Mouse (Mus musculus): Measurements from ENCODE around the gene Acr. TPM values are rescaled to one million over a fixed set of nuclear protein-coding genes. Genes with fewer than 3 reads are reported as not detected.

Acr gene
- polyA plus RNA-seq (2012; fragmentation: generic; extraction: Trizol), result not detected
- long read RNA-seq, experiment 1, result 0 reads
- long read RNA-seq, experiment 2, result 0 reads

DNA sequence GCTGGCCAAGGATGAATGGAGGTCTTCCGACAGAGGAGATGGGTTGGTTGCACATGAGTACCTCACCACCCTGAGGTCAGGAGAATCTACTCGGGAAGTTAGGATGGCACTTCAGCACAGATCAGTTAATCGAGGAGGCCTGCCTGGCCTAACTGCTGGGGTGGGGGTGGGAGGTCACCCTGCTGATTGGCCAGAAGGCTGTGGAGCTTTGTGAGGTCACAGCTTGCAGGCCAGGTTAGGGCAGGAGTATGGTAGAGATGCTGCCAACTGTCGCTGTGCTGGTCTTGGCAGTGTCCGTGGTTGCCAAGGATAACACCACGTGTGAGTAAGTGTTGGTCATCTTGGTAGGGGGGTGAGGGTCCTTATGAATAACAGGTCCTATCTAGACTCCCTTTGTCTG lies at the start of gene Acr:
Acr (plus strand) TSS at position 213 of the 400 bp plus-strand sequence.
- Histone ChIP-seq H3K27me3 (ENCODE audit: control insufficient read depth, insufficient read depth, insufficient read length) (peaks cover 42% of the 10 kb centered on the region), H3K79me3 (ENCODE audit: low read depth) (no peaks in the 10 kb centered on the region), H3K36me3 (ENCODE audit: control insufficient read depth, insufficient read depth) (no peaks in the 10 kb centered on the region), H3K79me2 (ENCODE audit: control insufficient read depth, insufficient read depth) (no peaks in the 10 kb centered on the region), H3K4me3 (ENCODE audit: insufficient read depth, poor library complexity, severe bottlenecking) (no peak within 1 kb of the TSS), H3ac (ENCODE audit: control insufficient read depth, insufficient read length, low read depth) (no peak within 1 kb of the TSS)
- TF ChIP-seq USF1 (IDR thresholded peaks at IDR 0.05; ENCODE audit: low read depth), result no peak
- no peak for TF ChIP-seq CTCF (IDR thresholded peaks at IDR 0.05; ENCODE audit: control insufficient read depth, insufficient read depth, insufficient read length)

DNA sequence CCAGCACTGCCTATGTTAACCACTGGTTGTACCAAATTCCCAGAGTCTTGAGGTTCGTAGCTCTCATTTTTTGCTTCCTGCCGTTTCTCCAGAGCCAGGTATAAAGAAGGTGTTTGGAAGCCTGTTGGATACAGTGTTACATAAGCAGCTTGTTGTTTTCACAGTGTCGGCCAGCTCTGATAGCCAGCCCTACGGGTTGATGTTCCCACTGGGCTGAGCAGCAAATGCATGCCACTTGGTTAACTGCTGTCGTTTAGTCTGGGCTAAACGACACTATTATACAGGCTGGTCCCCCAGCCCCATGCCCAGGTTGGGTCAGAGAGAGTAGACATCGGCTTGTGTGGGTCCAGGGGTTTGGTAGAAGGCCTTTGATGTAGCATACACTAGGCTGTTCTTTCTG lies 46.2 kb upstream of the Acr start:
- Histone ChIP-seq H3K79me3 (ENCODE audit: low read depth) (no peaks in the 10 kb centered on the region), H3K27me3 (ENCODE audit: control insufficient read depth, insufficient read depth, insufficient read length) (peaks cover 43% of the 10 kb centered on the region), H3ac (ENCODE audit: control insufficient read depth, insufficient read length, low read depth) (no peak overlapping the region), H3K36me3 (ENCODE audit: control insufficient read depth, insufficient read depth) (no peaks in the 10 kb centered on the region), H3K79me2 (ENCODE audit: control insufficient read depth, insufficient read depth) (no peaks in the 10 kb centered on the region), H3K4me3 (ENCODE audit: insufficient read depth, poor library complexity, severe bottlenecking) (no peak overlapping the region)
- TF ChIP-seq MYOD1 (IDR thresholded peaks at IDR 0.05; ENCODE audit: control insufficient read depth, insufficient read length, low read depth) (no peak), CTCF (IDR thresholded peaks at IDR 0.05; ENCODE audit: control insufficient read depth, insufficient read depth, insufficient read length) (no peak), FOSL1 (IDR thresholded peaks at IDR 0.05; ENCODE audit: insufficient read depth, low read length, poor library complexity, severe bottlenecking) (no peak), MAX (IDR thresholded peaks at IDR 0.05) (no peak), MYOG (IDR thresholded peaks at IDR 0.05; ENCODE audit: control insufficient read depth, extremely low read depth, insufficient read length) (no peak), USF1 (IDR thresholded peaks at IDR 0.05; ENCODE audit: low read depth) (no peak), CEBPB (IDR thresholded peaks at IDR 0.05; ENCODE audit: low read depth) (no peak)

DNA sequence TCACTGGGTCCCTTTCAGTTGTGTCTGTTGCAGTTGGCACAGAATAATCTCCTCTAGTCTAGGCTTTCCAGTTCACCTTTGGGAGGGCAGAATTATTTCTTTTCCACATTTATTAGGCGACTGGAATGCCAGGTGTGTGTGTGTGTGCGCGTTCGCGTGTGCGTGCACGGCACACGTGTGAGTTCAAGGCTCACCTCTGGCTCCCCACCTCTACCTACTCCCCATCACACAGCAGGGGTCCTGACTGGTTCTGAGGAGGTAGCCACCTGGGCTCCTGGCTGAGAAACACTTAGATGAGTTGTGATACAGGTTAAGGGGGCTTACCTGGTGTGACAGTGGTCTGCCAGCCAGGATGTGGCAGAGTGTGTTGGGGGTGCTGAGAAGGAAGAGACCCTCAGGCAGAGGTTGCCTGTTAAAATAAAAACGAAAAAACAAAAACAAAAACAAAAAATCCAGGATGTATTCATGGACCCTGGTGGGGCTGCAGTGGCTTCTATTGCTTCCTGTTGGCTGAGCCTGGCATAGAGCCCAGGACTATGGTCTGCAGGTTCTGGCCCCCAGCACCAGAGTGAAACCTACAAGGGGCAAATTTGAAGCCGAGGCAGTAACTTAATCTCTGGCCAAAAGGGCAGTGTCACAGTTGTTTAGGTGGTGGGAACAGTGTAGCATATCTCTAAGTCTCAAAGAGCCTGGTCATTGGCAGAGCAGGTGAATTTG lies 45.4 kb upstream of the Acr start:
- no peak overlapping the region for H3K4me3 ChIP-seq (ENCODE audit: insufficient read depth, poor library complexity, severe bottlenecking)
- H3K36me3 ChIP-seq (ENCODE audit: control insufficient read depth, insufficient read depth), result no peaks in the 10 kb centered on the region
- peaks cover 41% of the 10 kb centered on the region for H3K27me3 ChIP-seq (ENCODE audit: control insufficient read depth, insufficient read depth, insufficient read length)
- no peaks in the 10 kb centered on the region for H3K79me2 ChIP-seq (ENCODE audit: control insufficient read depth, insufficient read depth)
- TF ChIP-seq CTCF (IDR thresholded peaks at IDR 0.05; ENCODE audit: control insufficient read depth, insufficient read depth, insufficient read length), result no peak
- TF ChIP-seq MYOG (IDR thresholded peaks at IDR 0.05; ENCODE audit: control insufficient read depth, extremely low read depth, insufficient read length), result no peak
- TF ChIP-seq FOSL1 (IDR thresholded peaks at IDR 0.05; ENCODE audit: insufficient read depth, low read length, poor library complexity, severe bottlenecking), result no peak
- TF ChIP-seq USF1 (IDR thresholded peaks at IDR 0.05; ENCODE audit: low read depth), result no peak
- TF ChIP-seq MAX (IDR thresholded peaks at IDR 0.05), result no peak
- TF ChIP-seq CEBPB (IDR thresholded peaks at IDR 0.05; ENCODE audit: low read depth), result no peak
- TF ChIP-seq MYOD1 (IDR thresholded peaks at IDR 0.05; ENCODE audit: control insufficient read depth, insufficient read length, low read depth), result no peak
- H3K79me3 ChIP-seq (ENCODE audit: low read depth), result no peaks in the 10 kb centered on the region
- H3ac ChIP-seq (ENCODE audit: control insufficient read depth, insufficient read length, low read depth), result no peak overlapping the region

DNA sequence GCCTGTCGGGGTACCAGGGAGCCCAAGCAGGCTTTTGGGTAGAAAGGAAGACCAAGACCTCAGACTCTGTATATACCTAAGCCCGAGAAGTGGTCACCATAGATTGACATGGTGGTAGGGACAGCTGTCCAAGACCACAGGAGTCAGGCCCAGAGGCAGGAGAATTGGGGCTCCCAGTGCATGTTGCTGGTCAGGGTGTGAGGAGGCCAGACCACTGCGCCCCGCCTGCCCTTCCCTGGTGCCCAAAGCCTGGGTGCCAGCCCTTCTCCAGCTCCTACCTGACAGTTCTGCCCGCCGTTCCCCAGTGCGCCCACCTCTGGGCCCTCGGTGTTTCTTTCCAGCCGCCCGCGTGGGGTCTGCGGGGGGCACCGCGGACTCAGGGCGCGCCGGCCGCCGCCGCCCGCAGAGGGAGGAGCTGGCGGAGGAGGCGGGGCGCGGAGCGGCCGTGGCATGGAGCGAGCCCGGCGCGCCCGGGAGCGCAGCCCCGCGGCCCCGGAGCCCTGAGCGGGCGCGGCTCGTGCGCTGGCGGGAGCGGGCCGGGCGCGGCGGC lies 44.8 kb upstream of the Acr start:
- Histone ChIP-seq H3K36me3 (ENCODE audit: control insufficient read depth, insufficient read depth) (no peaks in the 10 kb centered on the region), H3K79me3 (ENCODE audit: low read depth) (no peaks in the 10 kb centered on the region), H3ac (ENCODE audit: control insufficient read depth, insufficient read length, low read depth) (no peak overlapping the region), H3K4me3 (ENCODE audit: insufficient read depth, poor library complexity, severe bottlenecking) (no peak overlapping the region), H3K79me2 (ENCODE audit: control insufficient read depth, insufficient read depth) (no peaks in the 10 kb centered on the region), H3K27me3 (ENCODE audit: control insufficient read depth, insufficient read depth, insufficient read length) (peaks cover 41% of the 10 kb centered on the region)
- TF ChIP-seq MYOD1 (IDR thresholded peaks at IDR 0.05; ENCODE audit: control insufficient read depth, insufficient read length, low read depth) (no peak), MYOG (IDR thresholded peaks at IDR 0.05; ENCODE audit: control insufficient read depth, extremely low read depth, insufficient read length) (no peak), USF1 (IDR thresholded peaks at IDR 0.05; ENCODE audit: low read depth) (no peak), FOSL1 (IDR thresholded peaks at IDR 0.05; ENCODE audit: insufficient read depth, low read length, poor library complexity, severe bottlenecking) (no peak), CEBPB (IDR thresholded peaks at IDR 0.05; ENCODE audit: low read depth) (no peak), MAX (IDR thresholded peaks at IDR 0.05) (no peak), CTCF (IDR thresholded peaks at IDR 0.05; ENCODE audit: control insufficient read depth, insufficient read depth, insufficient read length) (no peak)

DNA sequence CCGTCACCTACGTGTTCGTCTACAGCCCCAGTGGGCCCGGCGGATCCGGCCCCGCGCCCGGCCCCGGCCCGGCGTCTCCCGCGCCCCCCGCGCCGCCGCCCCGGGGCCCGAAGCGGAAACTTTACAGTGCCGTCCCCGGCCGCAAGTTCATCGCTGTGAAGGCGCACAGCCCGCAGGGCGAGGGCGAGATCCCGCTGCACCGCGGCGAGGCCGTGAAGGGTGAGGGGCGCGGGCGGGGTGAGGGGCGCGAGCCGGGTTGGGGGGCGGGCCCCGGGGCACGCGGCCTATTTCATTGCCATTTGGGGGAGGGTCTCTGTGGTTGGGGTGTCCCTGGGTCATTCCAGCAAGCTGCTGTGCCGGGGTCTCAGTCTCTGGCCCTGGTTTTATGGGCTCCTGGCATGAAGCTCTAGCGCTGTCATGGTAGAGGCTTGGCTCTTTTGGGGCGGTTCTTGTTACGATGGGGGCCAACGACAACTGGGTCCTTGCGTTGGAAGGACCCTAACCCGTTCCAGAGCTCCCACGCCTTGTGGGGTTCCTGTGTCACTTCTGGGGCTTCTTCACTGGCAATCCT lies 44.0 kb upstream of the Acr start:
- Histone ChIP-seq H3K79me3 (ENCODE audit: low read depth) (no peaks in the 10 kb centered on the region), H3K4me3 (ENCODE audit: insufficient read depth, poor library complexity, severe bottlenecking) (no peak overlapping the region), H3K27me3 (ENCODE audit: control insufficient read depth, insufficient read depth, insufficient read length) (peaks cover 41% of the 10 kb centered on the region), H3ac (ENCODE audit: control insufficient read depth, insufficient read length, low read depth) (no peak overlapping the region), H3K36me3 (ENCODE audit: control insufficient read depth, insufficient read depth) (no peaks in the 10 kb centered on the region), H3K79me2 (ENCODE audit: control insufficient read depth, insufficient read depth) (no peaks in the 10 kb centered on the region)
- TF ChIP-seq CEBPB (IDR thresholded peaks at IDR 0.05; ENCODE audit: low read depth), result no peak
- no peak for TF ChIP-seq USF1 (IDR thresholded peaks at IDR 0.05; ENCODE audit: low read depth)
- no peak for TF ChIP-seq MYOD1 (IDR thresholded peaks at IDR 0.05; ENCODE audit: control insufficient read depth, insufficient read length, low read depth)
- no peak for TF ChIP-seq FOSL1 (IDR thresholded peaks at IDR 0.05; ENCODE audit: insufficient read depth, low read length, poor library complexity, severe bottlenecking)
- TF ChIP-seq MAX (IDR thresholded peaks at IDR 0.05), result no peak
- TF ChIP-seq CTCF (IDR thresholded peaks at IDR 0.05; ENCODE audit: control insufficient read depth, insufficient read depth, insufficient read length), result no peak
- TF ChIP-seq MYOG (IDR thresholded peaks at IDR 0.05; ENCODE audit: control insufficient read depth, extremely low read depth, insufficient read length), result no peak
